Mouse (Mus musculus) ES-E14 (cell line): ENCODE measurements around the gene Ksr2. TPM values are rescaled to one million over a fixed set of nuclear protein-coding genes. Genes with fewer than 3 reads are reported as not detected.
"Not testable (repeated sequence)": the region's sequence is repeated elsewhere in the genome, so short reads cannot be mapped to it uniquely, and the experiment has no call there.

Experiments used
- DNase-seq: peaks from one replicate; pipeline ENCODE4 v3.0.0-alpha.2; 2013; ENCODE audit warnings: low read depth, low spot score
- H3K27ac ChIP-seq: 2 replicates; pipeline ENCODE4 v1.5.1; 2012; ENCODE audit warnings: low read depth, mild to moderate bottlenecking, low read length, moderate library complexity, mixed read lengths; ENCODE audit not compliant: poor library complexity, insufficient read depth, severe bottlenecking
- H3K36me3 ChIP-seq: 2 replicates; pipeline ENCODE4 v1.6.1; 2012; ENCODE audit warnings: mild to moderate bottlenecking, low read length, moderate library complexity, mixed read lengths; ENCODE audit not compliant: control insufficient read depth, poor library complexity, insufficient read depth, severe bottlenecking
- H3K4me1 ChIP-seq, 2 experiments: fragments of 150-350 bp in 1 of 2; sonication (generic) in 1 of 2; 2 replicates each; pipeline ENCODE4 v1.6.1; 2012; ENCODE audit warnings: low read length in 2 of 2, mild to moderate bottlenecking in 1 of 2, mixed read lengths in 1 of 2; ENCODE audit not compliant: control insufficient read depth in 2 of 2, insufficient read depth in 2 of 2, poor library complexity in 1 of 2
- H3K4me3 ChIP-seq, 2 experiments: fragments of 150-350 bp in 1 of 2; sonication (generic) in 1 of 2; 2 replicates each; pipeline ENCODE4 v1.5.1; 2012; ENCODE audit warnings: low read length in 2 of 2, low read depth in 1 of 2, mild to moderate bottlenecking in 1 of 2, mixed read lengths in 1 of 2; ENCODE audit not compliant: insufficient read depth in 1 of 2, poor library complexity in 1 of 2, severe bottlenecking in 1 of 2
- H3K9ac ChIP-seq: 2 replicates; pipeline ENCODE4 v1.6.1; 2012; ENCODE audit warnings: low read depth, mild to moderate bottlenecking, low read length, mixed read lengths; ENCODE audit not compliant: poor library complexity, insufficient read depth, severe bottlenecking
- H3K9me3 ChIP-seq: fragments of 150-350 bp; sonication (generic); 2 replicates; pipeline ENCODE4 v1.6.1; 2012; ENCODE audit warnings: low read depth, mild to moderate bottlenecking, low read length; ENCODE audit not compliant: control insufficient read depth, insufficient read depth
- CHD2 ChIP-seq: IDR thresholded peaks from 2 replicates; pipeline ENCODE4 v1.6.1; 2014; ENCODE audit warnings: mild to moderate bottlenecking, low read depth, low read length, inconsistent platforms
- HCFC1 ChIP-seq: IDR thresholded peaks from 2 replicates; pipeline ENCODE4 v1.6.1; 2012; ENCODE audit warnings: low read length, inconsistent platforms, borderline replicate concordance; ENCODE audit not compliant: insufficient read depth
- MAFK ChIP-seq: IDR thresholded peaks from 2 replicates; pipeline ENCODE4 v1.6.1; 2014; ENCODE audit warnings: mild to moderate bottlenecking, low read depth, low read length, inconsistent platforms; ENCODE audit not compliant: insufficient read depth
- ZC3H11A ChIP-seq: IDR thresholded peaks from 2 replicates; pipeline ENCODE4 v1.6.1; 2012; ENCODE audit warnings: low read depth, mild to moderate bottlenecking, inconsistent platforms, low read length, borderline replicate concordance
- ZNF384 ChIP-seq: IDR thresholded peaks from 2 replicates; pipeline ENCODE4 v1.6.1; 2012; ENCODE audit warnings: low read depth, low read length, inconsistent platforms
- in situ Hi-C, 2 experiments: fragments of 600-800 bp; cut with MboI; formaldehyde crosslinking; loops; one replicate each; pipeline ENCODE4 v1.15.1; 2025; ENCODE audit warnings: low sequenced_read_pairs in 2 of 2, inconsistent platforms in 1 of 2; ENCODE audit not compliant: unreplicated experiment in 2 of 2
- total RNA-seq: library from RNA; depleted of rRNA; stranded (reverse); fragments of 300-350 nt; gene quantifications from 2 replicates; pipeline ENCODE4 v1.2.3, GENCODE M21; 2012

Gene Ksr2
- total RNA-seq, 1 experiment: 0.67 TPM

DNA sequence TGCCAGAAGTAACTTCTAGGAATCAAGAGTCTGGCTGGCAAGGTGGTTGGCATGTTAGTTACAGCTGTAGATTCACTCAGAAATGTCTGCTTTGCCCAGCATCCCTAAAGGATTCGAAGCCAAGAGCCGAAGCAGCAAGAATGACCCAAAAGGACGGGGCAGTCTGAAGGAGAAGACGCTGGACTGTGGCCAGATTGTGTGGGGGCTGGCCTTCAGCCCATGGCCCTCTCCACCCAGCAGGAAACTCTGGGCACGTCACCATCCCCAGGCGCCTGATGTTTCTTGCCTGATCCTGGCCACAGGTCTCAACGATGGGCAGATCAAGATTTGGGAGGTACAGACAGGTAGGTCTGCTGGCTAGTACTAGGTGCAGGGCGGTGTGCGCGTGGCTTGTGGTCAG lies 43.2 kb upstream of the Ksr2 start:
- Histone ChIP-seq H3K9me3 (no peaks in the 10 kb centered on the region), H3K4me3 (no peak overlapping the region), H3K36me3 (peaks cover 85% of the 10 kb centered on the region), H3K4me1 (peaks cover 4 to 12% of the 10 kb centered on the region in 2 experiments; a peak in 2 of 4 replicates), H3K9ac (no peak overlapping the region), H3K27ac (no peak overlapping the region)
- in situ Hi-C loops: no loop called here
- no peak for TF ChIP-seq CHD2
- no peak for TF ChIP-seq ZNF384
- TF ChIP-seq HCFC1: no peak
- no peak for TF ChIP-seq ZC3H11A
- no peak for TF ChIP-seq MAFK
- no peak for DNase-seq

DNA sequence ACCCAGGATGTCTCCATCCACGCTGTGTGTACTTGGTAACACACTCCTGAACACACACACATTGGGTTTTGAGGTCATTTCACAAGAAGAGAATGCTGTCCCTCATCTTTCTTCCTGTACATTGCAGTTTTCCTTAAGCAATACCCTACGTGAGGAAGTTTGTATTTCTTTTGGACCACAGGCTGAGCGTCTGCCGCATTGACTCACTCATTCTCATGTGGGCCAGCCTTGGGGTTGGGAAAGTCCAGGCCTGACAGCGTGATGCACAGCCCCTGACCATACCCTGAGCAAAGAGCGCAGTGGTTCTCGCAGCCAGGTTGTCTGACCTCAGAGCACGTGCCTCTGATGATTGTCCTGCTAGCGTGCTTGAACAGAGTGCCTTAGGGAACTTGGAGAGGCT lies 40.4 kb upstream of the Ksr2 start:
- Histone ChIP-seq H3K9ac (no peak overlapping the region), H3K4me1 (peaks cover 0 to 7% of the 10 kb centered on the region in 2 experiments; a peak in 1 of 4 replicates), H3K9me3 (no peaks in the 10 kb centered on the region), H3K27ac (no peak overlapping the region), H3K4me3 (no peak overlapping the region), H3K36me3 (peaks cover 86% of the 10 kb centered on the region)
- TF ChIP-seq ZNF384: no peak
- TF ChIP-seq CHD2: no peak
- no peak for TF ChIP-seq ZC3H11A
- no peak for TF ChIP-seq MAFK
- no peak for TF ChIP-seq HCFC1
- in situ Hi-C loops: no loop called here
- no peak for DNase-seq

DNA sequence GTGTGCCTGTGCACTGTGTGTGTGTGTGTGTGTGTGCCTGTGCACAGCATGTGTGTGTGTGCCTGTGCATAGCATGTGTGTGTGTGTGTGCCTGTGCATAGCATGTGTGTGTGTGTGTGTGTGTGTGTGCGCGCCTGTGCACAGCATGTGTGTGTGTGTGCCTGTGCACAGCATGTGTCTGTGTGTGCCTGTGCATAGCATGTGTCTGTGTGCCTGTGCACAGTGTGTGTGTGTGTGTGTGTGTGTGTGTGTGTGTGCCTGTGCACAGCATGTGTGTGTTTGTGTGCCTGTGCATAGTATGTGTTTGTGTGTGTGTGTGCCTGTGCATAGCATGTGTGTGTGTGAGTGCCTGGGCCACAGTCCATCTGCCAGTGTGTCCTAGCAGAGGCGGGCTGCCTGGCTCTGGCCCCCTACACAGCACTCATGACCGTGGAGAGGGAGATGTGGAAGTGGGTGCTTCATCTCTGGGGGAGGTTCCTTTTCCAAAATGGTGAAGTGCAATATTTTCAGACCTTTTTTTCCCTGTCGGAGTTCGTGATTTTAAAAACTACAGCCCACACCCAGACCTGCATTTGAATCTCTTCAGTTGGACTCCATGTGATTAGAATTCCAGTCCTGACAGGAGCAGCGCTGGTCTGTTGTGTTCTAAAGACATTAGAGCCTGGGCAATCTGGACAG lies 39.3 kb upstream of the Ksr2 start:
- in situ Hi-C loops: no loop called here
- H3K36me3 ChIP-seq: peaks cover 84% of the 10 kb centered on the region
- no peaks in the 10 kb centered on the region for H3K9me3 ChIP-seq
- no peak overlapping the region for H3K27ac ChIP-seq
- H3K9ac ChIP-seq: no peak overlapping the region
- no peak for TF ChIP-seq ZNF384
- no peak for TF ChIP-seq CHD2
- no peak for TF ChIP-seq ZC3H11A
- TF ChIP-seq HCFC1: no peak
- no peak for TF ChIP-seq MAFK
- DNase-seq: no peak
- H3K4me1 ChIP-seq: peaks cover 0 to 7% of the 10 kb centered on the region in 2 experiments; a peak in 1 of 4 replicates
- H3K4me3 ChIP-seq: no peak overlapping the region

- TF ChIP-seq ZC3H11A: no peak
- TF ChIP-seq CHD2: no peak
- TF ChIP-seq MAFK: no peak
- TF ChIP-seq ZNF384: no peak
- no peak for TF ChIP-seq HCFC1
- Histone ChIP-seq H3K36me3 (peaks cover 83% of the 10 kb centered on the region), H3K4me3 (no peak overlapping the region), H3K4me1 (peaks cover 0 to 7% of the 10 kb centered on the region in 2 experiments; a peak in 1 of 4 replicates), H3K9ac (no peak overlapping the region), H3K27ac (no peak overlapping the region), H3K9me3 (no peaks in the 10 kb centered on the region)
- DNase-seq: no peak
- in situ Hi-C loops: no loop called here
Observed at GRCm38 (mm10) chr5:117376331-117376761, 37.5 kb upstream of the Ksr2 start.

GRCm38 (mm10) chr5:117377731-117378130 lies 36.1 kb upstream of the Ksr2 start:
- H3K4me3 ChIP-seq, H3K9me3 ChIP-seq, in situ Hi-C loops, H3K9ac ChIP-seq, H3K27ac ChIP-seq, DNase-seq: not testable (repeated sequence)
- Histone ChIP-seq H3K36me3 (peaks cover 85% of the 10 kb centered on the region), H3K4me1 (peaks cover 0 to 12% of the 10 kb centered on the region in 2 experiments; a peak in 1 of 4 replicates)
